Mouse (Mus musculus) cerebellum, adult 11 months (tissue): Measurements from ENCODE around the gene Pmch.

Experiments
- DNase-seq: peaks from one replicate; pipeline ENCODE4 v3.0.0; 2022

Pmch gene

GRCm38 (mm10) chr10:88090772-88091171, at the start of gene Pmch:
Pmch (plus strand) TSS chr10:88091072.
- DNase-seq, result no peak

- no peak for DNase-seq
Observed at GRCm38 (mm10) chr10:88044297-88044696, 46.6 kb upstream of the Pmch start.

GRCm38 (mm10) chr10:88046098-88046771, 44.6 kb upstream of the Pmch start:
- DNase-seq, result no peak

GRCm38 (mm10) chr10:88054233-88054985, 36.5 kb upstream of the Pmch start:
- no peak for DNase-seq

GRCm38 (mm10) chr10:88056950-88057649, 33.8 kb upstream of the Pmch start:
- no peak for DNase-seq

- no peak for DNase-seq
Observed at GRCm38 (mm10) chr10:88063436-88063835, 27.4 kb upstream of the Pmch start.

GRCm38 (mm10) chr10:88064872-88065271, 26.0 kb upstream of the Pmch start:
- no peak for DNase-seq

- DNase-seq, result no peak
Observed at GRCm38 (mm10) chr10:88067377-88067776, 23.5 kb upstream of the Pmch start.

GRCm38 (mm10) chr10:88106169-88106568, 15.3 kb downstream of the Pmch start:
- DNase-seq, result no peak

- DNase-seq, result no peak
Observed at GRCm38 (mm10) chr10:88113290-88113689, 22.4 kb downstream of the Pmch start.

- no peak for DNase-seq
Observed at GRCm38 (mm10) chr10:88119721-88120120, 28.8 kb downstream of the Pmch start.

- DNase-seq, result no peak
Observed at GRCm38 (mm10) chr10:88135630-88136029, 44.8 kb downstream of the Pmch start.
